Comparison of ENCODE assay signal across 30 mouse cellular contexts in the genomic region with DNA sequence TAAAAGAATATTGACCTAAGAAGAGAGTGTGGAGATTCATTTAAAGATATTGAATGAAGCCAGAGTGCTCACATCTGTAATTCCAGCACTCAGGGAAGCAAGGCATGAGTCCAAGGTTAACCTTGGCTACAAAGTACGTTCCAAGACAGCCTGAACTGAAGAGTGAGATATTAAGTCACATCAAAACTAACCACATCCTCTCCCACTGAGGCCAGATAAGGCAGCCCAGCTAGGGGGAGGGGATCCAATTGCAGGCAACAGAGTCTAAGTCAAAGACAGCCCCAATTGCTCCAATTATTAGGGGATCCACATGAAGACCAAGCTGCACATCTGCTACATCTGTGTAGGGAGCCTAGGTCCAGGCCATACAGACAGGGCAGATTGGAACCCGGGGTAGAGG. TPM values are rescaled to one million over a fixed set of nuclear protein-coding genes. Genes with fewer than 3 reads are reported as not detected.
DNase-seq lines count a peak whose midpoint lies in the region; ATAC-seq and TF ChIP-seq lines count a peak whose summit lies in the region.
"Had no signal": no experiment of that assay in that cellular context is flagged by ENCODE, and none has a peak within 500 bp of the region (broad histone marks: within the 10 kb centered on the region; RNA-seq: fewer than 3 reads in every experiment).

No protein-coding gene starts in this region.

- no peak overlapping the region for H3K4me2 ChIP-seq in liver, postnatal 0 days (ENCODE audit: low read depth, low read length)
- no peak overlapping the region for H3K4me2 ChIP-seq in liver, embryonic 13.5 days
- H3K4me2 ChIP-seq: heart, embryonic 11.5 days; hindbrain, embryonic 13.5 days; midbrain, embryonic 15.5 days had no signal

- ATAC-seq in liver, postnatal 0 days = no peak
- ATAC-seq in liver, embryonic 13.5 days (ENCODE audit: low read depth) = peak; percentile 60; the same call in 1 of the 2 replicates
- ATAC-seq: forebrain, embryonic 14.5 days; lung, postnatal 0 days; midbrain, embryonic 15.5 days had no signal

- no peak overlapping the region for H3K9ac ChIP-seq in liver, postnatal 0 days (replicated peaks)
- no peak overlapping the region for H3K9ac ChIP-seq in liver, embryonic 13.5 days
- H3K9ac ChIP-seq: hindbrain, embryonic 13.5 days; midbrain, embryonic 15.5 days had no signal

- H3K4me3 ChIP-seq in liver, postnatal 0 days (ENCODE audit: low read depth, low read length) = no peak overlapping the region
- no peak overlapping the region for H3K4me3 ChIP-seq in liver, embryonic 13.5 days (replicated peaks)
- H3K4me3 ChIP-seq: hindbrain, embryonic 13.5 days; midbrain, embryonic 10.5 days; midbrain, embryonic 15.5 days had no signal

- DNase-seq in liver (peak; percentile 47), MEL-GATA-1-ER (ENCODE audit: extremely low read depth, low read depth) (peak; percentile 63)
- no peak for DNase-seq in liver, postnatal 0 days
- peak; percentile 18 for DNase-seq in CD4-positive, CD25-positive, alpha-beta regulatory T cell, adult 2 months (ENCODE audit: low read depth, low spot score)
- peak; percentile 23 for DNase-seq in liver, embryonic 13.5 days
- DNase-seq in gastrocnemius, postnatal 10 days = no peak
- DNase-seq in cerebellum, postnatal 4 days (ENCODE audit: low spot score in 2 of 2) = no peak
- DNase-seq in layer of hippocampus, adult 9-11 months = no peak
- DNase-seq: adrenal gland, postnatal 25 days; cerebellum, adult 11-12 months; cerebellum, adult 9-11 months; gastrocnemius, postnatal 36 days; heart, adult 18-20 months; heart, postnatal 36 days; kidney, adult 2 months; kidney, postnatal 4 days; layer of hippocampus, postnatal 36 days; left cerebral cortex, postnatal 4 days; lung, adult 18-20 months; lung, postnatal 4 days; right cerebral cortex, postnatal 25 days had no signal

- H3K4me1 ChIP-seq in liver, postnatal 0 days (ENCODE audit: insufficient read depth) = 0 out of 2 replicates have a peak, but pooled peaks cover 3% of the 10 kb centered on the region
- H3K4me1 ChIP-seq in liver, embryonic 13.5 days (replicated peaks) = peaks cover 18% of the 10 kb centered on the region

- no peak for TF ChIP-seq EP300 in liver, postnatal 0 days (IDR thresholded peaks at IDR 0.05; ENCODE audit: low read depth)

- H3K27ac ChIP-seq in liver, postnatal 0 days (ENCODE audit: low read depth) = no peak overlapping the region
- H3K27ac ChIP-seq in liver, embryonic 13.5 days = no peak overlapping the region
- H3K27ac ChIP-seq: hindbrain, embryonic 13.5 days; kidney, postnatal 0 days; midbrain, embryonic 10.5 days; midbrain, embryonic 15.5 days had no signal

- 52% methylated on average over 2 of the region's 2 CpGs for WGBS in liver, postnatal 0 days (ENCODE audit: insufficient replicate concordance)
- WGBS in liver, embryonic 13.5 days (ENCODE audit: insufficient replicate concordance) = 38% methylated on average over 2 of the region's 2 CpGs

- no peaks in the 10 kb centered on the region for H3K36me3 ChIP-seq in liver, postnatal 0 days (replicated peaks; ENCODE audit: insufficient read depth, low read length)
- no peaks in the 10 kb centered on the region for H3K36me3 ChIP-seq in liver, embryonic 13.5 days
- H3K36me3 ChIP-seq: hindbrain, embryonic 13.5 days; midbrain, embryonic 10.5 days; midbrain, embryonic 15.5 days had no signal

- H3K27me3 ChIP-seq in liver, postnatal 0 days (ENCODE audit: insufficient read depth, low read length) = no peaks in the 10 kb centered on the region
- no peaks in the 10 kb centered on the region for H3K27me3 ChIP-seq in liver, embryonic 13.5 days
- H3K27me3 ChIP-seq: CH12.LX; hindbrain, embryonic 13.5 days; midbrain, embryonic 15.5 days had no signal

- H3K9me3 ChIP-seq in liver, postnatal 0 days (ENCODE audit: low read length) = no peaks in the 10 kb centered on the region
- no peaks in the 10 kb centered on the region for H3K9me3 ChIP-seq in liver, embryonic 13.5 days (replicated peaks)
- H3K9me3 ChIP-seq: hindbrain, embryonic 13.5 days; midbrain, embryonic 10.5 days; midbrain, embryonic 15.5 days had no signal

- no peak for TF ChIP-seq CTCF in liver, postnatal 0 days (IDR thresholded peaks at IDR 0.05; ENCODE audit: low read depth)

RNA-seq across cellular contexts. Expression of a gene that starts 11.0 kb away (rescaled TPM):
- 1.9 and 2.3 TPM in 2 replicates for polyA plus RNA-seq in liver, postnatal 0 days (2015; fragmentation: Nextera tagmentation; extraction: Ambion mirVana)
- 3.6 and 4.2 TPM in 2 replicates for polyA plus RNA-seq in liver, embryonic 13.5 days (2015; fragmentation: Nextera tagmentation; extraction: Ambion mirVana)
- 100 to 1,000 TPM; 104 to 111 TPM for total RNA-seq in gastrocnemius, postnatal 10 days (2021)
- total RNA-seq: neutrophil, adult 5-6 weeks had no signal

Comparison
In these comparisons a context has a peak if more than half of its experiments do, and no peak if none do; other contexts are left out.
1. DNase-seq: peak in liver (single experiment), CD4-positive, CD25-positive, alpha-beta regulatory T cell, adult 2 months (single experiment), MEL-GATA-1-ER (single experiment) and liver, embryonic 13.5 days (single experiment); none in liver, postnatal 0 days (single experiment), gastrocnemius, postnatal 10 days (single experiment), cerebellum, postnatal 4 days (0 of 2) and layer of hippocampus, adult 9-11 months (single experiment).